Comparison of ENCODE assay signal across 8 mouse cellular contexts in the genomic region with DNA sequence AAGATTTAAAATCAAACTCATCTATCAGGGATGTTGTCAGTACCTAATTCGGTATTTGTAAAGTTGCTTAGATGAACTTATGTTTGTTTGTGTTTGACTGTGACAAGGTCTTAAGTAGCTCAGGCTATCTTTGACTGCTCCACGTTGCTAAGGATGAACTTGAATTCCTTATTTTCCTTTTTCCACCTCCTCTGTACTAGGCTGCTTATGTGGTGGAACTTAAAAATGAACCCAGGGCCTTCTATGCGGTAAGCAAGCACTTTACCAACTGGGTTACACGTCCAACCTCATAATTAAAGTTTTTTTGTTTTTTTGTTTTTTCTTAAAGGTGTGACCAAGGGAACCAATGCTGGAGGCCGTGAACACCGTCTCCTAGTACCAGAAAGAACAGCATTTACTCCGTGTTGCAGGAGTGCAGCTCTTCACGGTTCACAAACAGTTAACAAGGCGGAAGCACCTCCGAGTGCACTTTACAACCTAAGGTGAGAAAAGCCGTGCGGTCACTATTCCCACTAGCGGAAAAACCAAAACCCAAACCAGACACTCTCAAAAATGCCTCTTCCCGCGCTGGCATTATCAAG. TPM values are rescaled to one million over a fixed set of nuclear protein-coding genes. Genes with fewer than 3 reads are reported as not detected.
DNase-seq lines count a peak whose midpoint lies in the region; ATAC-seq and TF ChIP-seq lines count a peak whose summit lies in the region.

A gene (plus strand): TSS at position 325 of the 581 bp plus-strand sequence.

- H3K4me1 ChIP-seq in liver, adult 2 months (ENCODE audit: control insufficient read depth, insufficient read depth, low read length) = peaks cover 5% of the 10 kb centered on the region; the same call in 1 of the 2 replicates
- no peaks in the 10 kb centered on the region for H3K4me1 ChIP-seq in bone marrow, adult 2 months (ENCODE audit: control insufficient read depth, insufficient read depth, low read length)
- peaks cover 15% of the 10 kb centered on the region for H3K4me1 ChIP-seq in midbrain, embryonic 13.5 days (replicated peaks)

- DNase-seq in liver, adult 2 months (ENCODE audit: extremely low read depth, low read depth, low spot score) = no peak
- DNase-seq in liver = no peak
- no peak for DNase-seq in gastrocnemius, postnatal 25 days
- no peak for DNase-seq in layer of hippocampus, postnatal 10 days (ENCODE audit: low spot score in 2 of 2)
- DNase-seq in cerebellum, adult 8-10 months = no peak
- DNase-seq in kidney, adult 18-20 months = no peak

- peak; percentile 51 for ATAC-seq in midbrain, embryonic 13.5 days

- peak within 1 kb of the TSS; percentile 70 for H3K4me2 ChIP-seq in midbrain, embryonic 13.5 days (replicated peaks)

- no peaks in the 10 kb centered on the region for H3K36me3 ChIP-seq in liver, adult 2 months (ENCODE audit: control insufficient read depth, insufficient read depth, low read length)
- no peaks in the 10 kb centered on the region for H3K36me3 ChIP-seq in midbrain, embryonic 13.5 days

- peak within 1 kb of the TSS; percentile 82 for H3K4me3 ChIP-seq in liver, adult 2 months (ENCODE audit: insufficient read depth, low read depth, low read length)
- H3K4me3 ChIP-seq in bone marrow, adult 2 months (replicated peaks; ENCODE audit: control insufficient read depth, low read depth, low read length) = peak within 1 kb of the TSS; percentile 97
- H3K4me3 ChIP-seq in midbrain, embryonic 13.5 days (replicated peaks) = peak within 1 kb of the TSS; percentile 95

- peaks cover 7% of the 10 kb centered on the region; the same call in 1 of the 2 replicates for H3K79me2 ChIP-seq in liver, adult 2 months (ENCODE audit: control insufficient read depth, insufficient read depth, low read length)

- H3K27ac ChIP-seq in liver, adult 2 months (replicated peaks; ENCODE audit: insufficient read depth, low read depth, low read length) = peak within 1 kb of the TSS; percentile 89
- peak within 1 kb of the TSS; percentile 98 for H3K27ac ChIP-seq in bone marrow, adult 2 months (ENCODE audit: control insufficient read depth, insufficient read depth, low read depth, low read length, poor library complexity)
- H3K27ac ChIP-seq in midbrain, embryonic 13.5 days = peak within 1 kb of the TSS; percentile 92

- no peaks in the 10 kb centered on the region for H3K27me3 ChIP-seq in liver, adult 2 months (ENCODE audit: control insufficient read depth, insufficient read depth, low read length)
- H3K27me3 ChIP-seq in midbrain, embryonic 13.5 days = peaks cover 9% of the 10 kb centered on the region

- H3K9me3 ChIP-seq in midbrain, embryonic 13.5 days = no peaks in the 10 kb centered on the region

- peak within 1 kb of the TSS; percentile 92 for H3K9ac ChIP-seq in liver, adult 2 months (ENCODE audit: low read depth, low read length)
- H3K9ac ChIP-seq in midbrain, embryonic 13.5 days (replicated peaks) = peak within 1 kb of the TSS; percentile 93

- TF ChIP-seq POLR2A in liver, adult 2 months (IDR thresholded peaks at IDR 0.05; ENCODE audit: extremely low read depth, insufficient read depth, low read length) = no peak
- TF ChIP-seq POLR2A in bone marrow, adult 2 months (IDR thresholded peaks at IDR 0.05; ENCODE audit: borderline replicate concordance, control insufficient read depth, low read depth, low read length) = no peak

- 5% methylated on average over 15 of the region's 15 CpGs for WGBS in liver, adult 2 months
- 7% methylated on average over 15 of the region's 15 CpGs for WGBS in bone marrow, adult 2 months
- 5% methylated on average over 15 of the region's 15 CpGs for WGBS in midbrain, embryonic 13.5 days

- TF ChIP-seq CTCF in liver, adult 2 months (IDR thresholded peaks at IDR 0.05; ENCODE audit: low read depth, low read length) = no peak
- no peak for TF ChIP-seq CTCF in bone marrow, adult 2 months (IDR thresholded peaks at IDR 0.05; ENCODE audit: control insufficient read depth, insufficient read depth, low read length)

RNA-seq across cellular contexts. Expression of the gene that starts here (rescaled TPM):
- 17.8 and 21.8 TPM in 2 replicates for total RNA-seq in liver, adult 2 months (2014; rRNA removed)
- 4.8 and 5.0 TPM in 2 replicates for polyA plus RNA-seq in liver, adult 2 months (2012; rRNA removed)
- polyA plus RNA-seq in bone marrow, adult 2 months (2011; ENCODE audit: insufficient read depth, insufficient read length, low replicate concordance, missing spikeins) = 31.5 and 43.4 TPM in 2 replicates
- total RNA-seq in gastrocnemius, postnatal 25 days (2021) = 10 to 100 TPM; 13.7 to 16.3 TPM
- total RNA-seq in layer of hippocampus, postnatal 10 days (2021) = 10 to 100 TPM; 60.2 to 72.6 TPM
- polyA plus RNA-seq in midbrain, embryonic 13.5 days (2015; fragmentation: Nextera tagmentation; extraction: Ambion mirVana) = 33.4 and 39.1 TPM in 2 replicates
